Mouse (Mus musculus) adrenal gland, adult 2 months (tissue): Measurements from ENCODE around the gene Car10. TPM values are rescaled to one million over a fixed set of nuclear protein-coding genes. Genes with fewer than 3 reads are reported as not detected.

Experiments used
- DNase-seq: peaks from one replicate; pipeline ENCODE4 v3.0.0; 2021
- polyA plus RNA-seq: library from polyadenylated mRNA; depleted of rRNA; stranded (reverse); fragments of >200 nt; gene quantifications from 2 replicates; pipeline ENCODE4 v1.2.3, GENCODE M21; 2012
- total RNA-seq, 2 experiments: library from RNA; stranded (reverse); gene quantifications; 2 replicates each; pipeline ENCODE4 v1.2.3; 2021

The Car10 gene
- total and polyA plus RNA-seq, 3 experiments, result 0.07 to 0.14 TPM; not detected in 1

DNA sequence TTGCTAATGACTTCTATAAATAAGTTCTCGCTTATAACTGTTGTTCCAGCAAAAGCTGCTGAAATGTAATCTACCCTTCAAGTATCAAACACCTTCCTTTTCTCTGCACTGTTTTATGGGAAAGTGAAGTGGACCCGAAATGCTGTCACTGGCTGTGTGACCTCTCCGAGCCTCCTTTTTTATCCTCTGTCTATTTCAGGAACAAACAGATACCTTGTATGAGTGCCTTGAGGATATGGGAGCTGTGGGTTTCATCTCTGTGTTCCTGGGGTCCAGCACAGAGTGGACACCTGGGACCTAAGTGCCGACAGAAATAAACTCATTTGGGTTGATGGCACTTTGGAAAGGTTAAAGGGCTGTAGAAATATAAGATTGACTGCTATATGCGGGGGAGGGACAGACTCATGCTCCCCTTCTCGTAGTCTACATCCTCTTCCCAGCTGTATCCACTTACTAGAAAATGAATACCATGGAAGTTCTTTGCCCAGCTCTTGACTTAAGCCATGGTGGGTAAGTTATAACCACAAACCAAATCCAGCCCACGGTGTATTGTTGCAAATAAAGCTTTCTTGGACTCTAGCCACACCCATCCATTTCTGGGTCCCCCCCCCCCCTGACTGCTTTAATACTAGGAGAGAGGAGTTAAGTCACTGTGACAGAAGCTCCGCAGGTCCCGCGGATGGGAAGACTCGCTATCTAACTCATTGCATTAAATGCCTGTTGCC is 474.3 kb downstream of the Car10 start:
- no peak for DNase-seq

DNA sequence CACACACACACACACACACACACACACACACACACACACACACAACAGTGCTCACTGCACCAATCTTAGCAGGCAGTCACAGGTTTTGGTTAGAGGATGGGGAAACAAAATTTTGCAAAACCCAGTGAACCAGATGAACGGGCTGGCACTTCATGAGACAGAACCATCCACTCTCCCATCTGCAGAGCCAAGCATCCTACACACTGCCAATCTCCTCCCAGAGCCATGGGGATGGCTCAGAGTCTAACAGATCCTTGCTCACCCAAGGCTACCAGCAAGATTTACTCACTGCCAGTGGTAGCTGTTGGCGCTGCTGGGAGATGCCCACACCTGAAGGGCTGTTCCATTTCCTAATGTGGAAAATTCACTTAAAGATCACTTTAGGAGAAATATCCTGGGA is 479.6 kb downstream of the Car10 start:
- no peak for DNase-seq

DNA sequence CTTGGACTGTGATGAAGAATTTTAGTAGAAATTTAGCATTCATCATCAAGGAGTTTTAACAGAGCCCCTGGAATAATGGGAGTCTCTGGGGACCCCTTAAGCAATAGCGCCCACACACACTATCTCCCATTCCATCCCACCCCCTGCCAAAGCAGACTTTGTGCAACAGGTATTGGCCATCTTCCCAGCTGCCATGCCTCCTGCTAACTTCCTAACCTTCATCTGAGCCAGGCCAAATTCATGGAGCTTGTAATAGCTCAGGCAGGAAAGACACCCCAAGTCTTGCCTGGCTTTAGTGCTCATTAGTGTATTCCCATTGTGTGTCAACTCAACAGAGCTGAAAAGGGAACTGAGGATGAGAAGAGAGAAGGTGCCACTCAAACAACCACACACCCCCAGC is 481.8 kb downstream of the Car10 start:
- DNase-seq, result no peak

GRCm38 (mm10) chr11:93581326-93581725 is 483.5 kb downstream of the Car10 start:
- DNase-seq, result no peak

DNA sequence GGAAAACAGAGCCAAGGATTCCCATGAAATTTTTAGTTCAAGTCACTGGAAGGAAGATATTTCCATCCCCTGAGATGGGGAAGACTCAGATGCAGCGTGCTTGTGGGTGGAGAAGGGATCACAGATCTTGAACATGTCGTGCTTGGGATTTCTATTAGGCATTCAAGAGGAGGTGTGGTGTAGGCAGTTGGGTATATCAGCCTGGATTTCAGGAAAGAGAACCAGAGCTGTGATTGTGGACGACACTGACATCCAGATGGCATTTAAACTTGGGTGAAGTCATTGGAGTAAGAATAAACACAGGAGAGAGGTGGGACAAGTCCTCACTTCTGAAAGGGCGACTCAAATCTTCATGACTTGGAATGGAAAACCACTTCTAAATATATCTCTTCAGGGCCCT is 490.0 kb downstream of the Car10 start:
- DNase-seq, result no peak

DNA sequence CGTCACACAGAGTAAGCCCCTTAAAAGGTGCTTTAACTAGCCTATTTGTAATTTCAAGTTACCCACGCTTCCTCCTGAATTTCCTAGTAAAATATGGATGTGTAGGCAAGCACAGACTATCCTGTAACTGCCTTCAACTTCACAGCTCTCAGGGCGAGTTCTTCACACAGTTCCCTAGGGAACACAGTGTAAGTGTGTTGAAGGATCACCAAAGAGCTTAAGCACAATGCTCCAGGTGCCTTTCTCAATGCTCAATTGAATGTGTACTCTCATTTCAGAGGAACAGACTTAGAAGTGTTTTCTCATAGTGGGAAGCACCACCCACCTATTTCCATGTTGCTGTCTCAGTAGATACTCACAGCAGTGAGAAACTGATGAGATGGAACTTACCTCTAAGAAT is 492.8 kb downstream of the Car10 start:
- DNase-seq, result no peak

DNA sequence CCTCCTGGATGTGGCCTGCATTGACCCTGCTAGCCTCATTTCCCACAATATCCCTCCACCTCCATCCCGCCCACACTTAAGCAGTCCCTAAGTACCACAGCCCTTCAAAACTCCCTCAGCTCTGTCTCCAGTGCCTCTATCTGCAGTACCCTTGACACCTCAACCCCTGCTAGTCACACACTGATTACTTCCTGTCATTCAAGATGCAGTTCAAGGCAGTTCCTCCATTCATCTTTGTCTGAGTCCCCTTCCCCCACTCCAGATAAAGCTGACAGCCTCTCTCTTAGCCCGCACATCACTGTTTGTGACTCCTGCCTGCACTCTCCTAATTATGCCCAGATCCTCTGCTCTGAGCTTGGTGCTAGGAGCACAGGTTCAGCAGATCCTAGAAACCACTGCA is 496.2 kb downstream of the Car10 start:
- DNase-seq, result no peak

DNA sequence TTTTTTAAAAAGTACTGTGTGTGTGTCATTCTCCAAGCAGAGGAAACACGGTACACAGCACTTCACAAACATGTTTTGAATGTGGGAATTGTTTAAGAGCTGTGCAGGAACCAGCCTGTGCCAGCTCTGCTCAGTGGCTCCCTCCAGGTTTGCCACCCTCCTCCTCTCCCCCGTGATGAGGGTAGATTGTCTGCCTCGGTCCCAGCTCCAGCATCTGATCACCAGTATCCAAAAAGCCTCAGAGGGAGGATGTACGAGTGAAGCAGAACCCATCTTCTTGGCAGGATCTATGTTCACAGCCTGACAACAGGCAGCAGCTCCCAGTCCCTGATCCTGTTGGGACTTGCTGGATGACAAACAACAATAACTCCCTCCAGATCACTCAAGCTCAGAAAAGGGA is 500.3 kb downstream of the Car10 start:
- no peak for DNase-seq

DNA sequence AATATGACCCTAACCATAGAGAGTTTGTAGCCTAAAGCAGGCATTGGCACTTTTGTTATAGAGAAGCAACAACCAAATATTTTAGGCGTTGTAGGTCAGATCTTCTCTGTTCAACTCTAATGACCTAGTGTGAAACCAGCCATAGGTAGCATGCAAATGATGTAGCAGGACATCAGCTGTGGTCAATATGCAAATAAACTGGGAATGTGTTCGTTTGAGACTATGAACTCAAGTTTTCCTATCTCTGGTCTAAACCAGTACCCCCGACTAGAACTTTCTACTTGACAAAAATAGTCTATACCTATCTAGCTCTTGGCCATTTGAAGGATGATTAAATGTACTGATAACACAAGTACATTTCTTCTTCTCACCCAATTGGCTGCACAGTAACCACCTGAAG is 501.9 kb downstream of the Car10 start:
- no peak for DNase-seq

DNA sequence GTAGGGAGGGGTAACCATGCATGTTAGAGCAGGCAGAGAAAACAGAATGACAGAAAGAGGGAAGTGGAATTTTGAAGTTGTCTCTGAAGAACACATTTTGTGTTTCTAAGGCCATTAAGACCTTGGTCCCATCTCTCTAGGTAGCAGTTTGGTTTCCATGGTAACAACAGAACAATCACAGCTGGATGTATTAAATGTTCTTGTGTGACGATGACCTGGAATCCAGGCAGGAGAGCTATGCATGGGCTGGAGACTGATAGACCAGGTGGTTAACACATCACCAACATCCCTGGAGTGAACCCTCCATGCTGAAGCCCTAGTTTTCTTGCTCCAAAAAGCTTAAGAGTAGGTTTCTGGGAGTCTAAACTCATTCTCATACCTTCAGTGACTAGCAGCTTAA is 505.7 kb downstream of the Car10 start:
- DNase-seq, result no peak

GRCm38 (mm10) chr11:93607111-93607510 is 509.3 kb downstream of the Car10 start:
- DNase-seq, result no peak

DNA sequence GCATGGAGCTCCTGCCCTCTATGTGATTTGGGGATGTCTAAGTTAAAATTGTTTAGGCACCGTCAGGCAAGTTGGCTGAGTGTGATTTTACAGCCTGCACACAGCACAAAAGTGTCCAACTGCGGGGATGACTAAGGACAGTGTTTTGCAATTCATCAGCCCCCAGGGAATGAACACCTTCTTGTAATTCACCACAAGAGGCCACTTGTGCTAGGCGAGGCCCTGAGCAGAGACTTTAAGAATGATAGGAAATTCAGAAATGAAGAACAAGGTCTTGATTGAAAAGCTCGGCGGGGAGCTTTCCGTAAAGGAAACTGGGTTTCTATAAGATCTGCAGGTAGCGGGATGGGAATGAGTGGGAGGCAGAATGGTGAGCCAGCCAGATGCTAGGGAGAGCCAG is 510.9 kb downstream of the Car10 start:
- no peak for DNase-seq

GRCm38 (mm10) chr11:93612071-93612470 is 514.2 kb downstream of the Car10 start:
- DNase-seq, result no peak

DNA sequence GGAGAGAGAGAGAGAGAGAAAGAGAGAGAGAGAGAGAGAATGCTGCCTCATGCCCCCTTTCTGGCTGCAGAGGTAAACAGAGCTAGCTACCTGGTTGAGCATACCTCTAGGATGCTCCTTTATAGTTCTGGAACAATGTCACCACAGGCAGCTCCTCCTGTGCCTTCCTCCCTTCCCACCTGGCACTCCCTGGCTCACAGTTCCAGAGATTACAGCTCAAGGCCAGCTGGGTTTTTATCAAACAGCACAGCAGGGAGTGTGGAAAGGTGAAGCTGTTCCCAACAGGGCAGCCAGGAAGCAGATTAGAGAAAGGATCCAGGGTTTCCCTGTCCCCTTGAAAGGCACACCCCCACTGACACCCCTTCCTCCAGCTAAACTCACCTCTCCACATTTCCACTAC is 517.0 kb downstream of the Car10 start:
- DNase-seq, result no peak

- DNase-seq, result no peak
Measured at GRCm38 (mm10) chr11:93623605-93624004, 525.8 kb downstream of the Car10 start.

DNA sequence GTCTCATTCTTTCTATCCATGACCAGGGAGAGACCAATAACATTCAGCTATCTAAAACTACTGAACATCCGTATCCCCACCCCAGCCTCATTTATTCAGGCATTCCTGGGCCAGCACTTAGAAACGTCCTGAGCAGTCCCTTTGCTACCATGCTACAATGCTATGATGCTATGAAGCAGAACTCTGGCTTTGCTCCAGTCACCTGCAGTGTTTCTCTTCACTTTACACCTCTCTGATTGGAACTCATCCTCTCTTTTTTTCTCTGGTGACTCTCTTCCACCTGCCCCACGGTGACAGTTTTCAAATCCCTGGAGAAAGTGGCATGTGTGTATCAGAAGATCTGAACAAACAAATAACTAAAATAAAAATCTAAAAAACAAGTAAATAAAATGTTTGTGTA is 541.6 kb downstream of the Car10 start:
- DNase-seq, result no peak

DNA sequence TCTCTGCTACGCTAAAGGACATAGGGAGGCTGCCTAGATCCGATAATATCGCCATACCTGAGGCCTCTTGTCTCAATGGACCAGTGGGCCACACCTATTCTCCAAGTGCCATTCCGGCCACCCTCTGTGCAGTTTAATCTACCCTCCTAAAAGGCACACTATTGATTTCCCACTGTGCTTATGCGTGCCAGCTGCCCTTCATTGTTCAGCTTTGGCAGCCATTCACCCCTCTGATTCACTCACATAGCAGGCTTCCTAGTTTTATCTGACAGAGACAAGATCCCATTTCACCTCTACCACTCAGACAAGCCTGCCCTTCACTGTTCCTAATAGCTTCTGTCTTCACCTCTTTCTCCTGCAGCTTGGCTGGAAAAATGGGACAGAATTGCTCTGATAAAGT is 543.1 kb downstream of the Car10 start:
- DNase-seq, result no peak

DNA sequence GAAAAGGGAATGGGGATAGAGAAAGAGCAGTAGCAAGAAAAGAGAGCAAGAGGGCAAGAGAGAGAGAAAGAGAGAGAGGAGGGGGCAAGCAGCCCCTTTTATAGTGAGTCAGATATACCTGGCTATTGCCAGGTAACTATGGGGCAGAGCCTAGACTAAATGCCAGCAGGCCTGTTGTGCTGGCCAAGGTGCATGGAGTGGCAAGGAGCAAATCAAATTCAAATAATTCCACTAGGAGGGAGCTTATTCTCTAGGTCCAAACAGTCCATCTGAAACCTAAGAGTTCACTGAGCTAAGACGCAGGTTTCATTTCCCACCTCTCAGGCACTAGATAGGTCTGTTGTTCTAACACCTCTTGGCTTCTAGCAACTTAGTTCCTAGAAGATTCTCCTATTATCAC is 544.5 kb downstream of the Car10 start:
- no peak for DNase-seq

- DNase-seq, result no peak
Measured at GRCm38 (mm10) chr11:93643006-93643405, 545.2 kb downstream of the Car10 start.

DNA sequence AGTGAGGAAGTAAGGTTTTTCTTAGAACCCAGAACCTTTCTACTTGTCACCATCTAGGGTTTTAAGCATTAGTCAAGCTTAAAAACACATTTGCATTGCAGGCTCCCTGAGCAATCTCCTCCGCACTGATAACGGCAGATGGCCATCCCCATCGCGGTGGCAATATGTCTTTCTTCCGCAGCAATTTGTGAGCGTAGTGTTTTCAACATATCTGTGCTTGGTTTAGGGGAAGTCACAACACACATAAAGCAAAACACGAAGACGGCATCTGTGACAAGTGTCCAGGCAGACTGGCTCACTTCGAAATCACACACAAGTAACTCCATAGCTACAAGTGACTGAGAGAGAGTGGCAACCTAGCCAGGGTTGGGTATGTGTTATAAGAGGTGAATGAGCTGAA is 545.6 kb downstream of the Car10 start:
- no peak for DNase-seq

DNA sequence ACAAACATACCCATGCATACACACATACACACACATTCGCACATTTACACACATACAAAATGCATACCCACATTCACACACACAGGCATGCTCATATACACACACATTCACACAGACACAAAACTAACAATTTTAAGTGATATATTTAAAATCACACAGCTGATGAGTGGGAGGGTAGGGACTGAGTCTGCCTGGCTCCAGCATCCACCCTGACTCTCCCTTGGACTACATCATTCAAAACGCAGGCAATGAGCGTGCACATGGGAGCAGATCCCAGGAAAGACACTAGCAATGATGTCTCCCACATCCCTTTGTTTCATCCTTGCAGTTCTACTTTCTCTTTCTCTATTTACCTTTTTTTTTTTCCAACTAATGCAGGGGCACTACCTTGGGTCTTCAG is 548.4 kb downstream of the Car10 start:
- DNase-seq, result no peak
